Mouse (Mus musculus): ENCODE data around the gene Gnb2. TPM values are rescaled to one million over a fixed set of nuclear protein-coding genes. Genes with fewer than 3 reads are reported as not detected.

The Gnb2 gene
- polyA plus RNA-seq, 1 experiment from 2014 or later = 557 TPM

DNA sequence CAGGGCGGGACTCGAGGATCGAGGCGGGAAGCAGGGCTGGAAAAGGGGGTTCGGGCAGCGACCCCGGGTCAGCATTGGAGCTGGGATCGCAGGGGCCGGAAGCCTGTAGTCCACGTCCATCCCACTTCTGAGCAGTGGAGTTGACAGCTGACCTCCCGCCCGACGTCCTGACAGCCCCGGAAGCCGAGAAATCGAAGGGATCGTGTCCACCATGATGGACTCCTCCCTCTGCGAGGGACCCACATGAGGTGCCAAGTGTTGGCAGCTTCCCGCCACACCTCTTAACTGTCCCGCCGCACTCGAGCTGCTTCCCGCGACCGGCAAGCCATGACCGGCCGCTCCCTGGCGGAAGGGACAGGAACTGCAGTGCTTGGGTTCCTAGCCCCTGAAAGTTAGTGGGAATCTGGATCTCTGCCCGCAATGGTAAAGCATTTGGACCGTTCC, 30.6 kb downstream of the Gnb2 start:
- peak; percentile 83 for ATAC-seq (ENCODE audit: low read depth)
- no peaks in the 10 kb centered on the region for H3K27me3 ChIP-seq (ENCODE audit: control insufficient read depth, insufficient read depth, low read length)
- H3K9ac ChIP-seq (replicated peaks; ENCODE audit: low read depth, low read length) = peak overlapping the region; percentile 69
- H3K4me2 ChIP-seq (ENCODE audit: low read depth, low read length) = peak overlapping the region; percentile 57
- H3K4me1 ChIP-seq (ENCODE audit: control insufficient read depth, insufficient read depth, low read length) = peaks cover 6% of the 10 kb centered on the region; the same call in 1 of the 2 replicates
- peak overlapping the region; percentile 93 for H3K27ac ChIP-seq (ENCODE audit: low read depth, low read length)
- H3K4me3 ChIP-seq (ENCODE audit: low read depth, low read length) = peak overlapping the region; percentile 53
- no peaks in the 10 kb centered on the region for H3K9me3 ChIP-seq (ENCODE audit: control insufficient read depth, low read length)
- H3K36me3 ChIP-seq (ENCODE audit: control insufficient read depth, insufficient read depth, low read length) = no peaks in the 10 kb centered on the region
- 0% methylated on average over 25 of the region's 30 CpGs for WGBS

DNA sequence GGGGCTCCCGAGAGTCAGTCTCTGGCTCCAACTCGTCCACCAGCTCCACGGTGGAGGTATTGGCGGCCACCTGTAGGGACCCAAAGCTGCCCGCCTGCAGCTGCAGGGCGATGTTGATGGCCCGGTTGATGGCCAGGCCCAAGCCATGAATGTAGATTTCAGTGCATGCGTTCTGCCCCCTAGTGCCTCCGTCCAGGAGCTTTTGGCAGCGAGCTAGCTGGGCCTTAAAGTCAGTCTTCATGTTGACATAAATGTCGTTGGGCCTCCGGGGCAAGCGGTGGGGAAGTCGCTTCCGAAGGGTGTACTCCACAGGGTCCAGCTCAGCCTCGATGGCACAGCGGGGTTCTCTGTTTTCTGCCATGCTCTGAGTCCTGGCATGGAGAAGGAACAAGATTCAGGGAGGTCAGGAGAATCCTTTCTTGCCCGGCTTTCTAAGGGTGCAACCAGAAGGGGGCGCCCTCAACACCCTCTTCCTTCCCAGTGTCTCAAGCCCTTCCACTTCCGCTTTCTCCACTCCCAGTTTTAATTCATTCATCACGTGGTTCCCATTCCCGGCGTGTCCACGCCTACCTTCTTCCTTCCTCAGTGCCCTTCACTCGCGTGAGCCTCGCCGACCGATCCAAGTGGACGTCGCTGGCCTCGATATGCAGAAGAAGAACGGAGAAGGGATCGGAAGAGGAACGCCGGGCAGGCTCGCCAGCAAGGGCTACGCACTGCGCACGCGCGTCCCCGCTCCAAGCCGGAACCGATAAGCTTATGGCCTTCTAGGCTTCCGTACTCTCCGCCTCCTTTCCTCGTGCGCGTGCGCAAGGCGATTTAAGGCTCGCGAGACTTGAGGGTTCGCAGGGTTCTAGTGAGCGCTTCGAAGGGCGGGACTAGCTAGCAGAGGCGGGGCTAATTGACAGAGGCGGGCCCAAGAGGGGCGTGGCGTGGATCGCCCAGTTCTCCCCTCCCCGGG, 31.3 kb downstream of the Gnb2 start, which contains the start of gene Pop7:
Gene Pop7, minus strand, starts transcription at position 810 of the 958 bp plus-strand sequence.
- Histone ChIP-seq H3K36me3 (ENCODE audit: control insufficient read depth, insufficient read depth, low read length) (no peaks in the 10 kb centered on the region), H3K9me3 (ENCODE audit: control insufficient read depth, low read length) (no peaks in the 10 kb centered on the region), H3K4me3 (ENCODE audit: low read depth, low read length) (peak within 1 kb of the TSS; percentile 53), H3K9ac (replicated peaks; ENCODE audit: low read depth, low read length) (peak within 1 kb of the TSS; percentile 69), H3K27me3 (ENCODE audit: control insufficient read depth, insufficient read depth, low read length) (no peaks in the 10 kb centered on the region), H3K4me2 (ENCODE audit: low read depth, low read length) (peak within 1 kb of the TSS; percentile 73), H3K27ac (ENCODE audit: low read depth, low read length) (peak within 1 kb of the TSS; percentile 93), H3K4me1 (ENCODE audit: control insufficient read depth, insufficient read depth, low read length) (peaks cover 6% of the 10 kb centered on the region; the same call in 1 of the 2 replicates)
- ATAC-seq (ENCODE audit: low read depth) = peak; percentile 96
- WGBS = 2% methylated on average over 64 of the region's 64 CpGs

DNA sequence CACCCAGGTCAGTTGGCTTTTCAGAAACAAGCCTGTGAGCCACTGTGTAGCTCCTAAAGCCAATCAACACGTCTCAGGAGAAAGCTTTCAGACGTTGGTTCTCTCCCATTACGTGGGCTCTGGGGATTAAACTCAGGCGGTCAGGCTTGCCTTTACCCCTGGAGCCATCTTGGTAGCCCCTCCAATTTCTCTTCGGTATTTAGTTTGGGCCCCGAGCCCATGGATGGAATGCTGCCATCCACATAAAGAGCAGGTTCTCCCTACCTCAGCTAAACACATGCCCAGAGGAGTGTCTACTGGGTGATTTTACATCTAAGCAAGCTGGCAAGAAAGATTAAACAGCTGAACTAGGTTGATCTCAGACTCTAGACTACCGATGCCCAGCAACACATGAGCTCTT, 33.1 kb downstream of the Gnb2 start:
- H3K27me3 ChIP-seq (ENCODE audit: control insufficient read depth, insufficient read depth, low read length) = no peaks in the 10 kb centered on the region
- ATAC-seq (ENCODE audit: low read depth) = no peak
- 92% methylated on average over 7 of the region's 7 CpGs for WGBS

DNA sequence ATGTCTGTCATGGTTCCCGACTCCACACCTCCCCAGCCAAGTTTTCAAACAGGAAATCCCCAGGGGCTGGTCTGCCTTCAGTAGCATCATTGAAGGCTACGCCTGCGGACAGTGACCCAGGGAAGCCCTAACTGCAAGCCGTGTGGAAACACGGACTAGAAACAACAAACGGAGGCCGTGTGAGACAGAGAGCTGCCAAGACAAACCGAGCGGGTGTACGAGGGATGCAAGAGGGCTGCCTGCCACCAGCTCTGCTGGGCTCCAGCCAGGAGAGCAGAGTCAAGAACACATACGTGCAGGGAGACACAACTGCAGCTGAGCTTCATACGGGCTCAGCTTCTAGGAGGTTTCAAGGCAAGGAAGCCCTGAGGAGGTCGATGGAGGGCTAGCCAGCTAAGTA, 39.5 kb downstream of the Gnb2 start:
- H3K27ac ChIP-seq (ENCODE audit: low read depth, low read length) = no peak overlapping the region
- H3K36me3 ChIP-seq (ENCODE audit: control insufficient read depth, insufficient read depth, low read length) = no peaks in the 10 kb centered on the region
- H3K9ac ChIP-seq (replicated peaks; ENCODE audit: low read depth, low read length) = 0 out of 2 replicates have a peak overlapping the region, but pooled peaks have one; percentile 8
- H3K27me3 ChIP-seq (ENCODE audit: control insufficient read depth, insufficient read depth, low read length) = no peaks in the 10 kb centered on the region
- 75% methylated on average over 13 of the region's 13 CpGs for WGBS
- H3K4me1 ChIP-seq (ENCODE audit: control insufficient read depth, insufficient read depth, low read length) = no peaks in the 10 kb centered on the region
- no peak overlapping the region for H3K4me3 ChIP-seq (ENCODE audit: low read depth, low read length)
- H3K4me2 ChIP-seq (ENCODE audit: low read depth, low read length) = no peak overlapping the region
- H3K9me3 ChIP-seq (ENCODE audit: control insufficient read depth, low read length) = no peaks in the 10 kb centered on the region
- no peak for ATAC-seq (ENCODE audit: low read depth)

More for the DNA sequence above, 33.1 kb downstream of the Gnb2 start:
- H3K4me1 ChIP-seq (ENCODE audit: control insufficient read depth, insufficient read depth, low read length) = peaks cover 6% of the 10 kb centered on the region; the same call in 1 of the 2 replicates
- no peak overlapping the region for H3K27ac ChIP-seq (ENCODE audit: low read depth, low read length)
- H3K9ac ChIP-seq (replicated peaks; ENCODE audit: low read depth, low read length) = no peak overlapping the region
- no peaks in the 10 kb centered on the region for H3K36me3 ChIP-seq (ENCODE audit: control insufficient read depth, insufficient read depth, low read length)
- H3K4me3 ChIP-seq (ENCODE audit: low read depth, low read length) = no peak overlapping the region
- no peaks in the 10 kb centered on the region for H3K9me3 ChIP-seq (ENCODE audit: control insufficient read depth, low read length)
- H3K4me2 ChIP-seq (ENCODE audit: low read depth, low read length) = no peak overlapping the region

DNA sequence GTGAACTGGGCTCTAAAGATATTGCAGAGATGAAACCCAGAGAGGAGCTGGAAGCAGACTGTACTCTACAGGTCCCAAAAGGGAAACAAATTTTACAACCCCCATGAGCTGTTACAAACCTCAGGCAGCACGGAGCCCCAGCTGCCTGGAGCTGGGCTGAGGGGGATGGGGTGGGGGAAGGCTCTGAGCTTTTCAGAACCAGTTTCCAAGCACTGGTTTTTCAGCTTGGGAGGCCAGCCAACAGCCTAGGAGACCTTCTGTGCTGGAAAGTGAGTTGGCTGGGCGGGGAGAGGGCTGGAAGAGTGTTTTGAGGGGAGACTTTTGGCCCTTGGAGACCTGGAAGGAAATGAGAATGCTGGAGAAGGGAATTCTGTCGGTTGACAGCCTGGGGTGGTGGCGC, 41.8 kb downstream of the Gnb2 start:
- H3K4me2 ChIP-seq (ENCODE audit: low read depth, low read length) = no peak overlapping the region
- H3K4me1 ChIP-seq (ENCODE audit: control insufficient read depth, insufficient read depth, low read length) = no peaks in the 10 kb centered on the region
- no peak overlapping the region for H3K4me3 ChIP-seq (ENCODE audit: low read depth, low read length)
- no peak for ATAC-seq (ENCODE audit: low read depth)
- H3K9me3 ChIP-seq (ENCODE audit: control insufficient read depth, low read length) = no peaks in the 10 kb centered on the region
- WGBS = 58% methylated on average over 4 of the region's 4 CpGs
- no peak overlapping the region for H3K9ac ChIP-seq (replicated peaks; ENCODE audit: low read depth, low read length)
- H3K27ac ChIP-seq (ENCODE audit: low read depth, low read length) = no peak overlapping the region
- no peaks in the 10 kb centered on the region for H3K27me3 ChIP-seq (ENCODE audit: control insufficient read depth, insufficient read depth, low read length)
- no peaks in the 10 kb centered on the region for H3K36me3 ChIP-seq (ENCODE audit: control insufficient read depth, insufficient read depth, low read length)

DNA sequence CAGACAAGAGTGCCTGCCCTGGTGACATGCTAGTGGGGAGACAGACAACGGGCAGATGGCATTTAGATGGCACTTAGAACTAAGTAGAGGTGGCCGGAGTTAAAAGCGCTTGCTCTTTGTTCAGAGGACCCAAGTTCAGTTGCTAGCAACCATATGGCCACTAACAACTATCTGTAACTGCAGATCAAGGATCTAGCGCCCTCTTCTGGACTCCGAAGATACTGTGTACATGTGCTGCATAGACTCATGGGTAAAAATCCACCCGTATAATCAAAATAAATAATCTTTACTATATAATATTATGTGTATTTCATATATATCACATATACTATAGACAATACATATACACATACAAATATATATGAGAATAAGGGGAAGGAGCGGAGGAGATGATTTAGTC, 45.7 kb downstream of the Gnb2 start:
- H3K4me2 ChIP-seq (ENCODE audit: low read depth, low read length) = no peak overlapping the region
- no peaks in the 10 kb centered on the region for H3K36me3 ChIP-seq (ENCODE audit: control insufficient read depth, insufficient read depth, low read length)
- no peaks in the 10 kb centered on the region for H3K27me3 ChIP-seq (ENCODE audit: control insufficient read depth, insufficient read depth, low read length)
- H3K4me1 ChIP-seq (ENCODE audit: control insufficient read depth, insufficient read depth, low read length) = no peaks in the 10 kb centered on the region
- ATAC-seq (ENCODE audit: low read depth) = no peak
- 90% methylated on average over 7 of the region's 7 CpGs for WGBS
- no peak overlapping the region for H3K4me3 ChIP-seq (ENCODE audit: low read depth, low read length)
- H3K9me3 ChIP-seq (ENCODE audit: control insufficient read depth, low read length) = no peaks in the 10 kb centered on the region
- H3K27ac ChIP-seq (ENCODE audit: low read depth, low read length) = no peak overlapping the region
- H3K9ac ChIP-seq (replicated peaks; ENCODE audit: low read depth, low read length) = no peak overlapping the region

DNA sequence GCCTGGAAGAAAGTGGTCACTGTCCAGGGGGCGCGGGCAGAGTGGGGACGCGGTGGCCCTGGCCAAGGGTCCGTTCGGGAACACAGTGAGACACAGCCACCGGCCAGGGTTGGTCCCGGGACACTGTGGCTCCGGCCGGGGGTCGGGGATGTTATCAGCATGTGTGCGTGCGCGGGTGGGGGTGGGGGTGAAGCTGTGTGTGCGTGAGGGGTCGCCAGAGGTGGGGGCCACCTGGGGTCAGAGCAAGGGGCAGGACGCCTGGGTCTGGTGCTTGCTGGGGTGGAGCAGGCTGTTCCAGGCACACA, 47.5 kb downstream of the Gnb2 start:
- whole genome bisulfite sequencing = under 1% methylated on average over 16 of the region's 17 CpGs
- no peak for ATAC-seq (ENCODE audit: low read depth)

DNA sequence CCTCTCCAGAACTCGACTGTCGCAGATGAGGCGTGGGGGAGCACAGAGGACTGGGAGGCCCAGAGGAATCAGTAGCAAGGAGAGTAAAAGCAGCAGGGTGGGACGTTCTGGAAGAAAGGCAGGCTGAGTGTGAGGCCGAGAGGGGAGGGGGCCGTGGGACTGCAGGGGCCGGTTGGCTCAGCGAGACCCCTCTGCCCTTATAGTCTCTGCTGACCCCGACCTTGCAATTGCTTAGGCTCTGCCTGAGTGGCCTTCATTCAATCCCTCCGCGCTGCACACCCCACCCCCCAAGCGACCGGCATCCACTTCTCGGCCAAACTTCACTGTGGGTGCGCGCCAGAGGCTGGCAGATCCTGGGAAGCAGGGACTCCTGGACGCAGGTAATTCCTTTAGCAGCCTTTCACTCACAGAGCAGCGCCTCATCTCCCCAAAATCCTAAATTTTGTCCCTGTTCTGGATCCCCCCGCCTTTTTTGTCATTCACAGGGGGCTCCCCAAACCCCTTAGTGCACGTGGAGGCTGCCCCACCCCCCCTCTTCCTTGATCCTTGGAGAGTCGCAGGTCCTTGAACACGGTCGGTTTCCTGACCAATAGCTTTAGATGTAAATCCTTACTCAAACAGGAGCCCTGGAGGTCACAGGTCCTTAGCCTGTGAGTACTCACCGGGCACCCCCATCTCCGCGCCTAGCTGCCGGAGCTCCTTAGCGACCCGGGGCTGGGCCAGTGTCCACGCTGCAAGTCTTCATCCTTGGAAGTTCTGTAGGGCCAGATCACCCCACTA, 48.0 kb downstream of the Gnb2 start:
- no peak overlapping the region; the same call in 1 of the 2 replicates for H3K9ac ChIP-seq (replicated peaks; ENCODE audit: low read depth, low read length)
- H3K4me1 ChIP-seq (ENCODE audit: control insufficient read depth, insufficient read depth, low read length) = no peaks in the 10 kb centered on the region
- H3K36me3 ChIP-seq (ENCODE audit: control insufficient read depth, insufficient read depth, low read length) = no peaks in the 10 kb centered on the region
- H3K9me3 ChIP-seq (ENCODE audit: control insufficient read depth, low read length) = no peaks in the 10 kb centered on the region
- no peak overlapping the region for H3K4me3 ChIP-seq (ENCODE audit: low read depth, low read length)
- H3K27ac ChIP-seq (ENCODE audit: low read depth, low read length) = no peak overlapping the region
- H3K4me2 ChIP-seq (ENCODE audit: low read depth, low read length) = peak overlapping the region; percentile 33
- H3K27me3 ChIP-seq (ENCODE audit: control insufficient read depth, insufficient read depth, low read length) = no peaks in the 10 kb centered on the region
- WGBS = 5% methylated on average over 30 of the region's 30 CpGs
- no peak for ATAC-seq (ENCODE audit: low read depth)

More for the DNA sequence above, 47.5 kb downstream of the Gnb2 start:
- no peaks in the 10 kb centered on the region for H3K4me1 ChIP-seq (ENCODE audit: control insufficient read depth, insufficient read depth, low read length)
- no peak overlapping the region for H3K4me3 ChIP-seq (ENCODE audit: low read depth, low read length)
- no peaks in the 10 kb centered on the region for H3K27me3 ChIP-seq (ENCODE audit: control insufficient read depth, insufficient read depth, low read length)
- no peak overlapping the region for H3K27ac ChIP-seq (ENCODE audit: low read depth, low read length)
- no peak overlapping the region; the same call in 1 of the 2 replicates for H3K9ac ChIP-seq (replicated peaks; ENCODE audit: low read depth, low read length)
- H3K9me3 ChIP-seq (ENCODE audit: control insufficient read depth, low read length) = no peaks in the 10 kb centered on the region
- no peaks in the 10 kb centered on the region for H3K36me3 ChIP-seq (ENCODE audit: control insufficient read depth, insufficient read depth, low read length)
- H3K4me2 ChIP-seq (ENCODE audit: low read depth, low read length) = peak overlapping the region; percentile 33

DNA sequence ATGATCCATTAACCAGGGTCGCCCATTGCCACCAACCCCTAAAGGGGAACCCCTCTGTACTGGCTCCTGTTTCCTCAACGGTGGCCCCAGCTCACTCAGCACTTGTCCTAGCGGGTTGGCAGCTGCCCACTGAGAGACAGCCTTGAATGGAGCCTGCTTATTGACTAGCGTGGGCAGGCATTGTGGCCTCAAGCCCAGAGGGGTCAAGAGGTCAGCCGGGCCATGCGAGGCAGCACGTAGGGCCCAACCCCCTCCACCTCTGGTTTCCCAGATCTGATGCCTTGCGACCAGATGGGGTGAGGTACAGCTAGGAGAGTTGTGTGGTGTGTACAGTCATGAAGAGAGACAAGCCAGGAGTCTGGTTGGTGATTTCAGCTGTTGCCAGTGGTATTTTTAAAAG, 51.4 kb downstream of the Gnb2 start:
- H3K4me1 ChIP-seq (ENCODE audit: control insufficient read depth, insufficient read depth, low read length) = no peaks in the 10 kb centered on the region
- WGBS = 12% methylated on average over 8 of the region's 8 CpGs
- no peak overlapping the region for H3K4me3 ChIP-seq (ENCODE audit: low read depth, low read length)
- no peak overlapping the region for H3K4me2 ChIP-seq (ENCODE audit: low read depth, low read length)
- H3K9ac ChIP-seq (replicated peaks; ENCODE audit: low read depth, low read length) = no peak overlapping the region
- H3K27ac ChIP-seq (ENCODE audit: low read depth, low read length) = no peak overlapping the region
- H3K9me3 ChIP-seq (ENCODE audit: control insufficient read depth, low read length) = no peaks in the 10 kb centered on the region
- H3K36me3 ChIP-seq (ENCODE audit: control insufficient read depth, insufficient read depth, low read length) = no peaks in the 10 kb centered on the region
- H3K27me3 ChIP-seq (ENCODE audit: control insufficient read depth, insufficient read depth, low read length) = no peaks in the 10 kb centered on the region
- ATAC-seq (ENCODE audit: low read depth) = no peak

Data from neural tube, embryonic 14.5 days (tissue).